Mouse (Mus musculus) cortical plate, adult 2 months (tissue): ENCODE data around the gene Hipk4.

Experiments
- CTCF ChIP-seq: fragments of 200-500 bp; IDR thresholded peaks from 2 replicates; pipeline ENCODE4 v1.5.1; 2011; ENCODE audit warnings: mild to moderate bottlenecking, control low read depth, low read length; ENCODE audit not compliant: insufficient read depth; ENCODE audit errors: extremely low read depth
- POLR2A ChIP-seq: fragments of 200-500 bp; IDR thresholded peaks from 2 replicates; pipeline ENCODE4 v1.6.1; 2011; ENCODE audit warnings: mild to moderate bottlenecking, low read length, control low read depth; ENCODE audit not compliant: insufficient read depth; ENCODE audit errors: extremely low read depth

- no peak for TF ChIP-seq CTCF
- no peak for TF ChIP-seq POLR2A
Measured at GRCm38 (mm10) chr7:27518314-27518713, 4.8 kb upstream of the Hipk4 start.
